Mouse (Mus musculus) embryonic facial prominence, embryonic 15.5 days (tissue): ENCODE measurements around the gene Ipo7. TPM values are rescaled to one million over a fixed set of nuclear protein-coding genes. Genes with fewer than 3 reads are reported as not detected.
A peak's percentile ranks its signal among the peaks of the same experiment; 100 is the strongest.
"Not testable (repeated sequence)": the region's sequence is repeated elsewhere in the genome, so short reads cannot be mapped to it uniquely, and the experiment has no call there.

Experiments used
- ATAC-seq: fragments of 200-750 bp; cut with Nextera tagmentation; 2 replicates; pipeline ENCODE4 v1.8.0; 2017; ENCODE audit warnings: low read depth, moderate TSS enrichment; ENCODE audit not compliant: insufficient number of reproducible peaks, low FRiP score, low TSS enrichment
- H3K27ac ChIP-seq: fragments of 300-500 bp; sonication (generic); replicated peaks from 2 replicates; pipeline ENCODE4 v1.5.1; 2015; ENCODE audit warnings: mild to moderate bottlenecking, inconsistent platforms
- H3K27me3 ChIP-seq: fragments of 300-500 bp; sonication (generic); 2 replicates; pipeline ENCODE4 v1.6.1; 2015; ENCODE audit warnings: inconsistent platforms
- H3K36me3 ChIP-seq: fragments of 300-500 bp; sonication (generic); 2 replicates; pipeline ENCODE4 v1.6.1; 2015; ENCODE audit warnings: mild to moderate bottlenecking, inconsistent platforms
- H3K4me1 ChIP-seq: fragments of 300-500 bp; sonication (generic); 2 replicates; pipeline ENCODE4 v1.6.1; 2015; ENCODE audit warnings: inconsistent platforms
- H3K4me2 ChIP-seq: fragments of 300-500 bp; sonication (generic); replicated peaks from 2 replicates; pipeline ENCODE4 v1.6.1; 2015; ENCODE audit warnings: mild to moderate bottlenecking, inconsistent platforms
- H3K4me3 ChIP-seq: fragments of 300-500 bp; sonication (generic); replicated peaks from 2 replicates; pipeline ENCODE4 v1.5.1; 2015; ENCODE audit warnings: mild to moderate bottlenecking, inconsistent platforms
- H3K9ac ChIP-seq: fragments of 300-500 bp; sonication (generic); 2 replicates; pipeline ENCODE4 v1.6.1; 2015; ENCODE audit warnings: inconsistent platforms
- H3K9me3 ChIP-seq: fragments of 300-500 bp; sonication (generic); replicated peaks from 2 replicates; pipeline ENCODE4 v1.6.1; 2016; ENCODE audit warnings: inconsistent platforms
- WGBS: fragments of 180-500 bp; shearing (Covaris S2); methylation state at CpG from one replicate; pipeline ENCODE4 v1.1.7; 2015; 5-methylcytosine and 5-hydroxymethylcytosine counted together
- polyA plus RNA-seq: library from polyadenylated mRNA; unstranded; fragments of >200 nt; fragmentation: Nextera tagmentation; extraction: Ambion mirVana; gene quantifications from 2 replicates; pipeline ENCODE4 v1.2.1, GENCODE M21; 2015

Gene Ipo7
- polyA plus RNA-seq = 39.5 and 41.0 TPM in 2 replicates

DNA sequence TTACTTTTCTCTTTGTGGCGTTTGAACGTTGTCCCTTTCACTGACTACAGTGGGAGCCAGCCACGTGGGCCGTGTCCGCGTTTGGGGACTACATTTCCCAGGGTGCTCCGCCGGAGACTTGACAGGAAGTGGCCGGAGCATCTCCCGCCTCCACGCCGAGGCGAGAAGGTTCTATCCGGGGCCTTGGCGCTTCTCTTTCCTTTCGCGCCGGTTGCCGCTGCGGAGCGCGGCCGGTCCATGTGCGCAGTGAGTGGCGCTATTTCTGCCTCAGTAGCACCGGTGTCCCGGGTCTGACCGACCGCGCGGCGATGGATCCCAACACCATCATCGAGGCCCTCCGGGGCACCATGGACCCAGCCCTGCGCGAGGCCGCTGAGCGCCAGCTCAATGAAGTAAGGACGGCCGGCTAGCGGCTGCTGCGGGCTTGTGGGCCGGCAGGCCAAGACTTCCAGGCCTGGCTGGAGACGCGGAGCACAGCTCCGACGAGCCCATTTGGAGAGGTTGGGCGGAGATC is at the start of gene Ipo7:
TSS of gene Ipo7 (plus strand) at position 158 of the 514 bp plus-strand sequence.
- under 1% methylated on average over 48 of the region's 48 CpGs for WGBS
- ATAC-seq = peak; percentile 94
- H3K36me3 ChIP-seq = no peaks in the 10 kb centered on the region
- H3K9ac ChIP-seq = peak within 1 kb of the TSS; percentile 99
- H3K27ac ChIP-seq = peak within 1 kb of the TSS; percentile 92
- peak within 1 kb of the TSS; percentile 99 for H3K4me3 ChIP-seq
- no peaks in the 10 kb centered on the region for H3K27me3 ChIP-seq
- peak within 1 kb of the TSS; percentile 63 for H3K4me2 ChIP-seq
- H3K9me3 ChIP-seq = no peaks in the 10 kb centered on the region
- H3K4me1 ChIP-seq = 0 out of 2 replicates have a peak, but pooled peaks cover 3% of the 10 kb centered on the region

DNA sequence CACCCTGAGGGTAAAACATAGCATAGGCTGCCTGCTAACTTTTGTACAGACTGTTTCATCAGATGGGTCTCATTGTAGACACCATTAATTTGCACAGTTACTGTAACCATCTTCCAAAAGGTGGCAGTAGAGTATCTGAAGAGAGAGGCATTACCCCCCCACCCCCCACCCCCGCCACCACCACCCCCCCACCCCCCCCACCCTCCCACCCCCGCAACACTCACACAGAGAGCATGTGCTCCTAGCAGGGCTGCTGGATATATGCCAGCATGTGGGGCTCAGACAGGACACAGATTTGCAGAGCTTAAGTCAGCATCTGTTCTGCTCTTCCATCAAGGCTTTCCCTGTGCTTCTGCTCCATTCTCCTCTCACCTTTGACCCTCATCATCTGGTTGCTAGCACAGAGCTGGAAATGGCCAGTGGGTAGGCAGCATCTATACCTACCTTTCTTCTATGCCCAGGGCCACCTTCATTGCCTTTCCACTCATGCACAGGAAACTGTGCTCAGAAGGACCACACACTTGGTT is 49.1 kb upstream of the Ipo7 start:
- H3K36me3 ChIP-seq = 0 out of 2 replicates have a peak, but pooled peaks cover 2% of the 10 kb centered on the region
- H3K27ac ChIP-seq = peak overlapping the region; percentile 68
- ATAC-seq = peak; percentile 78
- H3K9ac ChIP-seq = no peak overlapping the region
- no peaks in the 10 kb centered on the region for H3K9me3 ChIP-seq
- no peaks in the 10 kb centered on the region for H3K27me3 ChIP-seq
- peaks cover 16% of the 10 kb centered on the region for H3K4me1 ChIP-seq
- H3K4me3 ChIP-seq = no peak overlapping the region
- 0% methylated on average over 2 of the region's 2 CpGs for WGBS
- no peak overlapping the region for H3K4me2 ChIP-seq

DNA sequence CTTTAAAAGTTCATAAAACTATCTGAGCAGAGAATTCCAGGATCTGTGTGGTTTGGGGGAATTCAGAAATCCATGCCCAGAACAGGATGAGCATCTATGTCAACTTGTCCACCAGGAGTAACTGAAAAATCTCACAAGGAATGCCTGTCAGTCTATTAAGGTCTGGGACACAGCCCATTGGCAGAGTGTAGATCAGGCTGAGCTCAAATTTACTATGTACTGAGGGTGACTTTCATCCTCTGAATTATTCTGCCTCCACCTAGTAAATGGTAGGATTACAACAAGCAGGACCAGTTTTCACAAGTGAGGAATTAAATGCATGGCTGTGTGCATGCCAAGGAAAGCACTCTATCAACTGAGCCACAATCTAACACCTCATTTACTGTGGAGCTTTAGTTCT is 48.5 kb upstream of the Ipo7 start:
- Histone ChIP-seq H3K9me3 (no peaks in the 10 kb centered on the region), H3K9ac (no peak overlapping the region), H3K36me3 (0 out of 2 replicates have a peak, but pooled peaks cover 2% of the 10 kb centered on the region), H3K4me2 (no peak overlapping the region), H3K27ac (peak overlapping the region; percentile 68), H3K4me3 (no peak overlapping the region), H3K4me1 (peaks cover 16% of the 10 kb centered on the region), H3K27me3 (no peaks in the 10 kb centered on the region)
- ATAC-seq = peak; percentile 55; the same call in 1 of the 2 replicates

DNA sequence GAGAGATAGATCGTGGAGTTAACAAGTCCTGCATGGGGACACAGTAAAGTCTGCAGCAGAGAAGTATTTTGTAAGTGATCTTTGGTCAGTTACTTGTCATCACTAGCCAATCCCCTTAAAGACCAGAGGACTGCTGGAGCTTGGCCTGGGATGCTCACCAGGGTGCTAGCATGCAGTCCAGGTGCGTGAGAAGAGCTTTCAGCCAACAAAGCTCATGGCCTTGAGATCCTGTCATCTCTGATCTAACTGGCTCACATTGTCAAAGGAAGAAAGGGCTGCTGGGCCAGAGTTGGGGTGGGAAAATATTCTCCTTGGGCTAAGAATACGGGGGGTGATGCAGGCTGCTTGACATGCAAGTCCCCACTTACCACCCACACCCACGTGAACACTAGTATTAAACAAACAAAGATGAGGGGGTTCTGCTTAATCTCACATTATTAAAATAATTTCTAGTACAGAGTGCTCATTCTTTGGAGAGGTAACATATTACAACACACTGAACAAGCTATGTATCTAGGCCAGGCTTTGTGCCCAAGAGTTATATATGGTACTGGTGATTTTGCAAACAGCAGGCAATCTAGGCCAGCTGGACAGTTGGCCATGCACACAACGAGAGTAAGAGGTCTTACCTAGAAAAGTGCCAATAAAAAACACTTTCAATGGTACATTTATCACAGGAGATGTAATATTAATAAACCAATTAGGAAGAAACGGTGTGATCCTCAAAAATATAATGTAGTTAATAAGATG is 41.9 kb upstream of the Ipo7 start:
- no peaks in the 10 kb centered on the region for H3K27me3 ChIP-seq
- H3K36me3 ChIP-seq = peaks cover 51% of the 10 kb centered on the region
- no peaks in the 10 kb centered on the region for H3K4me1 ChIP-seq
- no peak overlapping the region for H3K4me3 ChIP-seq
- no peak overlapping the region for H3K4me2 ChIP-seq
- H3K9me3 ChIP-seq = no peaks in the 10 kb centered on the region
- WGBS = 88% methylated on average over 6 of the region's 6 CpGs
- no peak overlapping the region for H3K27ac ChIP-seq
- no peak for ATAC-seq
- H3K9ac ChIP-seq = no peak overlapping the region

DNA sequence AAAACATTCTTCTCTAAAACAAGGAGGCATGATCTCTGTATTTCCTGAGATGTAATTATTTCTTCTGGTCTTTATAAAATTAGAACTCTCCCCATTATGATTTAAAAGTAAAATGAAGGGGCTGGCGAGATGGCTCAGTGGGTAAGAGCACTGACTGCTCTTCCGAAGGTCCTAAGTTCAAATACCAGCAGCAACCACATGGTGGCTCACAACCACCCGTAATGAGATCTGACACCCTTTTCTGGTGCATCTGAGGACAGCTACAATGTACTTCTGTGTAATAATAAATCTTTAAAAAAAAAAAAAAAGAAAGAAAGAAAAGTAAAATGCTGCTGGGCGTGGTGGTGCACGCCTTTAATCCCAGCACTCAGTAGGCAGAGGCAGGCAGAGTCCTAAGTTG is 40.9 kb upstream of the Ipo7 start:
- 75% methylated on average over 5 of the region's 5 CpGs for WGBS
- not testable (repeated sequence) for H3K9me3 ChIP-seq, H3K9ac ChIP-seq, H3K27ac ChIP-seq, H3K4me3 ChIP-seq, ATAC-seq, H3K4me2 ChIP-seq, H3K4me1 ChIP-seq, H3K27me3 ChIP-seq
- H3K36me3 ChIP-seq = peaks cover 56% of the 10 kb centered on the region

DNA sequence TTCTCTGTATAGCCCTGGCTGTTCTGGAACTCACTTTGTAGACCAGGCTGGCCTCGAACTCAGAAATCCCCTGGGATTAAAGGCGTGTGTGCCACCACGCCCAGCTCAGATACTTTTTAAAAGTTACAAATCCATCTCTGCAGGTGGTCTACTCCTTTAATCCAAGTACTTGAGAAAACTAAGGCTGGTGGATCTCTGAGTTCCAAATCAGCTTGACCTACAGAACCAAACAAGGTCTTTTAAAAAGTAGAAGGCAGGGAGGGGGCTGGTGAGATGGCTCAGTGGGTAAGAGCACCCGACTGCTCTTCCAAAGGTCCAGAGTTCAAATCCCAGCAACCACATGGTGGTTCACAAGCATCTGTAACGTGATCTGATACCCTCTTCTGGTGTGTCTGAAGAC is 33.5 kb upstream of the Ipo7 start:
- peaks cover 17% of the 10 kb centered on the region for H3K36me3 ChIP-seq
- H3K4me2 ChIP-seq, H3K27ac ChIP-seq, H3K4me3 ChIP-seq, H3K9ac ChIP-seq, H3K9me3 ChIP-seq, H3K4me1 ChIP-seq, ATAC-seq, H3K27me3 ChIP-seq: not testable (repeated sequence)
- 62% methylated on average over 5 of the region's 5 CpGs for WGBS

DNA sequence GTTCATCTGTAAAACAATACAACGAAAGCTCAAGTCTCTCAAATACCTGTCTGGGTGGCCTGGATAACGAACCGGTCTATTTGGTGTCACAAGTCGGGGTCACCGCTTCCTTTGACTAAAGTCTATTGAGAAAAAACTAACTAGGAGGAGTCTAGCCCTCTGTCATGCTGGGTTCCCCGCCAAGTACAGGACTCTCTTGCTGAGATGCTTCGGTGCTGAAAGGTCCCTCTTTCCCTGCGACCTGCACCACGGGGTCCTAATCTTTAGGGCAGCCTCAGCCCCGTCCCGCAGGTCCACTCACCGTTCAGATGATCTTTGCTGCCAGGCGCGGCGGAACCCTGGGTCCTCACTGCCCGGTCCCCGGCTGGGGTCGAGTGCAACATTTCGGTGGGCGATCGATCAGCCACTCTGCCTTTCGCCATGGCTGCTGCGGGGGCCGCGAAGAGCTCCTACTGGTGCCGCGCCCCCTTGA is 32.4 kb upstream of the Ipo7 start:
- Histone ChIP-seq H3K36me3 (peaks cover 8% of the 10 kb centered on the region), H3K9me3 (no peaks in the 10 kb centered on the region), H3K4me2 (peak overlapping the region; percentile 58), H3K27me3 (no peaks in the 10 kb centered on the region), H3K27ac (peak overlapping the region; percentile 88), H3K9ac (peak overlapping the region; percentile 45), H3K4me3 (peak overlapping the region; percentile 51), H3K4me1 (peaks cover 6% of the 10 kb centered on the region; the same call in 1 of the 2 replicates)
- under 1% methylated on average over 27 of the region's 27 CpGs for WGBS
- ATAC-seq = no peak; the same call in 1 of the 2 replicates

DNA sequence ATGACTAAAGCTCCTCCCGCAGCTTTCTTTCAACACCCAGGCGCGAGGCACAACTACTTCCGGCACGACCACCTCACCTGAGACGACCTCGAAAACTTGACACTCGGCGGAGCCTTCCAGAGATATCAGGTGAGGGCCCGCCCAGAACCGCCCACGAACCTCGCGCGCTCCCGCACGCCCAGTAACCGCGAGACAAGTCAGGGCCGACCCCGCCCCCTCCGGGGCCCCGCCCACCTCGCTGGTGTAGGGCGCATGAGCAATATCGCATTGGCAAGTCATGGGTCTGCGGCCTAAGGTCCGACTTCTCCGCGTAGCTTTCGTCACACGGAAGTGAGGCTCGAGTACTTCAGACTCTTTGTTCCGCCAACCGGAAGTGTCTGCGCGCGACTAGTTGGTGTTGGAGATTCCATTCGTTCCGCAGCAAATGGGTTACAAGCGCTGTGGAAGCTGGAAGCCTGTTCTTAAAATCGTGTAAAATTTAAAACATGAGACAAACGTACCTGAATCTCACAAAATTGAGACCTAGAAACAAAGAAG is 31.9 kb upstream of the Ipo7 start:
- WGBS = under 1% methylated on average over 43 of the region's 43 CpGs
- no peaks in the 10 kb centered on the region for H3K9me3 ChIP-seq
- no peaks in the 10 kb centered on the region for H3K27me3 ChIP-seq
- peaks cover 6% of the 10 kb centered on the region; the same call in 1 of the 2 replicates for H3K4me1 ChIP-seq
- peak overlapping the region; percentile 51 for H3K4me3 ChIP-seq
- peak overlapping the region; percentile 88 for H3K27ac ChIP-seq
- H3K4me2 ChIP-seq = peak overlapping the region; percentile 58
- ATAC-seq = peak; percentile 99
- peaks cover 7% of the 10 kb centered on the region for H3K36me3 ChIP-seq
- peak overlapping the region; percentile 45 for H3K9ac ChIP-seq

DNA sequence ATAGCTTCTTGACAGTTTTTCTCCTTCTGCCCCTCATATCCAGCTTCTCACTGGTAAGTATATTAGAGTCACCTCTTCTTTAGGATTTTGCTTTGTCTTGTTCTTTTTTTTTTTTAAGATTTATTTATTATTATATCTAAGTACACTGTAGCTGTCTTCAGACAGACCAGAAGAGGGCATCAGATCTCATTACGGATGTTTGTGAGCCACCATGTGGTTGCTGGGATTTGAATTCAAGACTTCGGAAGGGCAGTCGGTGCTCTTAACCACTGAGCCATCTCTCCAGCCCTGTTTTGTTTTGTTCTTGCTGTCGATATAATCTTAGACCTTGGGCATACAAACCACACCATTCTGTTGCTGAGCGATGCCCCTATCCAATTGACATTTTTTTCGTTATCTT is 31.3 kb upstream of the Ipo7 start, which contains the start of gene Tmem41b:
TSS of gene Tmem41b (minus strand) at position 155 of the 400 bp plus-strand sequence.
- not testable (repeated sequence) for H3K9me3 ChIP-seq, H3K36me3 ChIP-seq, H3K4me1 ChIP-seq, H3K27me3 ChIP-seq, ATAC-seq
- peak within 1 kb of the TSS; percentile 58 for H3K4me2 ChIP-seq
- peak within 1 kb of the TSS; percentile 45 for H3K9ac ChIP-seq
- H3K27ac ChIP-seq = peak within 1 kb of the TSS; percentile 88
- H3K4me3 ChIP-seq = peak within 1 kb of the TSS; percentile 51
- WGBS = 32% methylated on average over 6 of the region's 6 CpGs

DNA sequence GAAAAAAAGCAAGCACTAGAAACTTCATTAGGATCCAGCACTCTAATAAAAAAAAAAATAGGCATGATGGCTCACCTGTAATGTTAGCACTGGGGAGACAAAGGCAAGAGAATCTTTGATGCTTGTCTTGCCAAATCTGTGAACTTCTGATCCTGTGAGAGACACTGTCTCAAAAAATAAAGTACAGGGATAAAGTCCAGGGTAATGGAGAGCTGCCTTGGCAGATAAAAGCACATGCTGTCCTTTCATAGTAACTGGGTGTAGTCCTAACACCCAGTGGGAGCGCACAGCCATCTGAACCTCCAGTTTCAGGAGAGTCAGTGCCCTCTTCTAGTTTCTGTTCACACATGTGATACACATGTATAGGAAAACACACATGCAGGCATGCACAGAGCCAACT is 26.8 kb upstream of the Ipo7 start:
- WGBS = 86% methylated on average over 1 of the region's 1 CpGs
- no peak overlapping the region for H3K27ac ChIP-seq
- no peaks in the 10 kb centered on the region for H3K36me3 ChIP-seq
- no peak overlapping the region for H3K4me2 ChIP-seq
- no peak overlapping the region for H3K4me3 ChIP-seq
- H3K4me1 ChIP-seq = no peaks in the 10 kb centered on the region
- no peaks in the 10 kb centered on the region for H3K27me3 ChIP-seq
- no peak overlapping the region for H3K9ac ChIP-seq
- no peaks in the 10 kb centered on the region for H3K9me3 ChIP-seq
- ATAC-seq = no peak
